Mouse (Mus musculus) bone marrow macrophage, adult 2 months (primary cell): ENCODE data around the gene Chd5.

ENCODE experiments used
- CTCF ChIP-seq: IDR thresholded peaks from 2 replicates; pipeline ENCODE4 v1.5.1; 2012; ENCODE audit warnings: low read depth, mild to moderate bottlenecking, low read length, moderate library complexity
- POLR2A ChIP-seq: IDR thresholded peaks from 2 replicates; pipeline ENCODE4 v1.6.1; 2012; ENCODE audit warnings: mild to moderate bottlenecking, low read depth, low read length, borderline replicate concordance

GRCm38 (mm10) chr4:152418229-152419060 lies 80.0 kb downstream of the Chd5 start:
- TF ChIP-seq CTCF (no peak), POLR2A (no peak)
